Mouse (Mus musculus): ENCODE measurements around the gene Srsf1.
"Not testable (repeated sequence)": the region's sequence is repeated elsewhere in the genome, so short reads cannot be mapped to it uniquely, and the experiment has no call there.

Srsf1 gene

GRCm38 (mm10) chr11:88039066-88039465, 8.1 kb upstream of the Srsf1 start:
- no peak for DNase-seq (ENCODE audit: low read depth, low spot score)

- no peak for DNase-seq (ENCODE audit: low read depth, low spot score)
Observed at GRCm38 (mm10) chr11:88044314-88044713, 2.9 kb upstream of the Srsf1 start.

GRCm38 (mm10) chr11:88045159-88045558, 2.0 kb upstream of the Srsf1 start:
- DNase-seq (ENCODE audit: low read depth, low spot score): not testable (repeated sequence)

GRCm38 (mm10) chr11:88045878-88046277, 1.3 kb upstream of the Srsf1 start:
- DNase-seq (ENCODE audit: low read depth, low spot score): no peak

- DNase-seq (ENCODE audit: low read depth, low spot score): no peak
Observed at GRCm38 (mm10) chr11:88046323-88046937, 743 bp upstream of the Srsf1 start.

- peak; percentile 66 for DNase-seq (ENCODE audit: low read depth, low spot score)
Observed at GRCm38 (mm10) chr11:88047871-88048531, 828 bp downstream of the Srsf1 start.

- DNase-seq (ENCODE audit: low read depth, low spot score): no peak
Observed at GRCm38 (mm10) chr11:88048961-88049670, 1.9 kb downstream of the Srsf1 start.

GRCm38 (mm10) chr11:88049732-88050131, 2.6 kb downstream of the Srsf1 start:
- DNase-seq (ENCODE audit: low read depth, low spot score): no peak

GRCm38 (mm10) chr11:88052638-88053037, 5.5 kb downstream of the Srsf1 start:
- no peak for DNase-seq (ENCODE audit: low read depth, low spot score)

- no peak for DNase-seq (ENCODE audit: low read depth, low spot score)
Observed at GRCm38 (mm10) chr11:88053821-88054220, 6.6 kb downstream of the Srsf1 start.

- DNase-seq (ENCODE audit: low read depth, low spot score): peak; percentile 58
Observed at GRCm38 (mm10) chr11:88054589-88054988, 7.4 kb downstream of the Srsf1 start.

GRCm38 (mm10) chr11:88055777-88056176, 8.6 kb downstream of the Srsf1 start:
- DNase-seq (ENCODE audit: low read depth, low spot score): no peak

GRCm38 (mm10) chr11:88057788-88058187, 10.6 kb downstream of the Srsf1 start:
- no peak for DNase-seq (ENCODE audit: low read depth, low spot score)

GRCm38 (mm10) chr11:88059141-88059540, 12.0 kb downstream of the Srsf1 start:
- DNase-seq (ENCODE audit: low read depth, low spot score): peak; percentile 78

- DNase-seq (ENCODE audit: low read depth, low spot score): no peak
Observed at GRCm38 (mm10) chr11:88061892-88062625, 14.9 kb downstream of the Srsf1 start.

- no peak for DNase-seq (ENCODE audit: low read depth, low spot score)
Observed at GRCm38 (mm10) chr11:88065732-88066131, 18.6 kb downstream of the Srsf1 start.

- no peak for DNase-seq (ENCODE audit: low read depth, low spot score)
Observed at GRCm38 (mm10) chr11:88067191-88067585, 20.0 kb downstream of the Srsf1 start.

- peak; percentile 83 for DNase-seq (ENCODE audit: low read depth, low spot score)
Observed at GRCm38 (mm10) chr11:88067586-88068410, 20.6 kb downstream of the Srsf1 start, which contains the start of gene Vezf1. Gene Vezf1 (plus strand): TSS chr11:88068279.

GRCm38 (mm10) chr11:88068411-88069245, 21.5 kb downstream of the Srsf1 start:
- peak; percentile 65 for DNase-seq (ENCODE audit: low read depth, low spot score)

GRCm38 (mm10) chr11:88069246-88069570, 22.0 kb downstream of the Srsf1 start:
- DNase-seq (ENCODE audit: low read depth, low spot score): no peak

Data from mesoderm, embryonic 11.5 days (tissue).